Mouse (Mus musculus): Measurements from ENCODE around the gene Nmrk2.

The Nmrk2 gene

DNA sequence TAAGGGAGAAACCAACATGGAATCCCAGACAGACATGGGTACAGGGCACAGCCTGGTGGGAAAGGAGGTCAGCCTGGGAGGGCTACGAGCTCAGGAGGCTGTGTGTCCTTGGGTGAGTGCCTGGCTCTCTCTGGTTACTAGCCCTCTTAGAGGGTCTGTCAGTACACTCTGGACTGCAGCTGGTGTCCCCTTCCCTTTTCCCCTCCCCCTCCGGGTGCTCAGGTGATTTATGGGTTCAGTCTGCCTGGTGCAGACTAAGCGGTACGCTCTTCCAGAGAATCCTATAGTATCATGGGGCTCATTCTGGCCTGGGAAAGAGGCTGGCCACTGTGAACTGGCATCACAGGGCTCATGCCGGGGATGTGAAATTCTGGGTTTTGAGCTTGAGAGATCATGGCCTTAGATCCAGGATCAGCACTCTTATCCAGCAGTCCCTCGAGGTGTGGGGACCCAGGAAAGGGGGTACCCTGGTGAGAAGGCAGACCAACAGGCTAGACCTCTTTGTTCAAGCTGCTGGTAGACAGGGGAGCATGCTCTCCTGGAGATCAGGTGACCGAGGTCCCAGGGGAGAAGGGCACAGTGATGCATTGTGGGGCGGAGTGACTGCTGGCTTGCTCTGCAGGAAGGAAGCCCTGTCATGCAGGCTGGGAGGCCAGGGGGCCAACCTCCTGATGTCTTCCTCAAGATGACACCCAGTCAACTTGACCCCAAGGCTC lies 40.1 kb downstream of the Nmrk2 start:
- DNase-seq: no peak

DNA sequence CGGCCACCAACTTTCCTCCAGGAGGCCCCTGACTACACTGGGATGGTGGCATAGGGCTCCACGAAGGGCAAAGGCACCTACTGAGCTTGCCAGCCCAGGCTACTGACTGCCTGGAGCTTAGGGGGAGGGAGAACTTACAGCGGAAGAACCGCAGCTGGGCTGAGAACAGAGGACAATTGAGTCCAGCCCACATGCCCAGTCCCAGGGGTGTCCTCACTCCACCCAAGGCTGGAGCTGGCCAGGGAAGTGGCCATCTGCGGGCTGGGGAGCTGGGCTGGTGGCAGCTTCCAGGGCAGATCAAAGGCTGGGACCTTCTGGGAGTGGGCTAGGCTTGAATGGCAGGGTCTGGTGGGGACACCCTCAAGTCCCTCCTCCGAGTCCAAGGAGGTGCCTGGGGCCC lies 47.1 kb downstream of the Nmrk2 start:
- no peak for DNase-seq

DNA sequence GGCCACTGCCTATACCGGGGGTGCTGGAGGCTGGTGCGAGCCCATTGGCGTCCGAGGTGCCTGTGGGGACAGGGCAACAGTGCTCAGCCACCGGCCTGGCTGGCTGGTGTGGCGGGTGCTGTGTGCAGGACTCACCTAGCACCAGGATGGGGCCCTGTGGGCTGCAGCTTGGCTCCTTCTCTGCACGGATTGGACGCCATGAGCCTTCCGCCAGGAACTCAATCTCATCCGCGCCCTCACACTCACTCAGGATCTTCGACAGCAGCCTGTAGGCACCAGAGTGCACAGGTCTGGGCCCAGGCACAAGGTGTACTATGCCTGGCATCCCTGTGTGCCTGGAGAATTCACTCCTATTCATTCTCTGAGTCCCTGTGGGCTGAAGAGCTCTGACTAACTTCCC lies 47.5 kb downstream of the Nmrk2 start:
- DNase-seq: no peak

DNA sequence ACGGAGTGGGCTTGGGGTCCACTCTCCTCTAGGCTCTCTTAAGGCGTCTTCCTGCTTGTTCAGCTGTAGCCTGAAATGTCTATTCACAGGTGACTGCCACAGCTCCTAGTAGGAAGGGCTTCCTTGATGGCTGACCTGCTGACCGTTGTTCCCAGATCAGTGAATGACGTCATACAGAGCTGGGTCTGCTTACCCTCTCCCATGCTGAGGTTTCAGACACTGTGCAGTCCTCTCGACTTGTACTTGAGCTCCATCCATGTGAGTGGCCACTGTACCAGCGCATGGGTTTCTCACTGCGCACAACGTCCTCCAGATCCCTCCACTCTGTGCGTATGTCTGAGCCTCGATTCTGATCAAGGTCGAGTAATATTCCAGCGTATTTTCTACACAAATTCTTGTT lies 49.2 kb downstream of the Nmrk2 start:
- no peak for DNase-seq

DNA sequence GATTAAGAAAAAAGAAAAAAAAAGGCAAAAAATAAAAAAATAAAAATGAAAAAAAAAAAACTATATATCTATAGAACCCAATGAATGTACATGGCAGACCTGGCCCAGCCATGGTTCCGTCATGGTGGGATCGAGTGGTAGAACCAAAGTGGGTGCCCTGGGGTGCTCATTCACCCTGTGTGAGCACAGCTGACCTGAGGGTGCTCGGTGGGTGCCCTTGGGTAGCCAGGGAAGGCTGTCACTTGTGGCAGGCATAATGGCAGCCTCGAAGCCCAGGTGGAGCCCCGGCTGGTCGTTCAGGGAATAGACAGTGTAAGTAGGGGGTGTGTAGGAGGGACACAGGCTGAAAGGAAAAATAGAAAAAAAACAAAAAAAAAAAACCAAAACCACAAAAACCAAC lies 50.6 kb downstream of the Nmrk2 start:
- no peak for DNase-seq
